Mouse (Mus musculus) lung, postnatal 0 days (tissue): ENCODE results near the gene Crhbp. TPM values are rescaled to one million over a fixed set of nuclear protein-coding genes. Genes with fewer than 3 reads are reported as not detected.
A peak's percentile ranks its signal among the peaks of the same experiment; 100 is the strongest.

Experiments used
- ATAC-seq: fragments of 200-750 bp; cut with Nextera tagmentation; 2 replicates; pipeline ENCODE4 v1.8.0; 2017; ENCODE audit warnings: moderate library complexity
- DNase-seq: peaks from one replicate; pipeline ENCODE4 v3.0.0-alpha.2; 2016; ENCODE audit warnings: low spot score
- H3K27ac ChIP-seq: fragments of 300-500 bp; sonication (generic); 2 replicates; pipeline ENCODE4 v1.5.1; 2014; ENCODE audit warnings: antibody characterized with exemption, mild to moderate bottlenecking, low read length, mixed read lengths
- H3K27me3 ChIP-seq: fragments of 300-500 bp; sonication (generic); replicated peaks from 2 replicates; pipeline ENCODE4 v1.6.1; 2014; ENCODE audit warnings: low read length, mixed read lengths; ENCODE audit not compliant: insufficient read depth
- H3K36me3 ChIP-seq: fragments of 300-500 bp; sonication (generic); 2 replicates; pipeline ENCODE4 v1.6.1; 2014; ENCODE audit warnings: low read length, mixed read lengths; ENCODE audit not compliant: insufficient read depth
- H3K4me1 ChIP-seq: fragments of 300-500 bp; sonication (generic); 2 replicates; pipeline ENCODE4 v1.6.1; 2014; ENCODE audit warnings: antibody characterized with exemption, low read depth, low read length, mixed read lengths; ENCODE audit not compliant: insufficient read depth
- H3K4me2 ChIP-seq: fragments of 300-500 bp; sonication (generic); replicated peaks from 2 replicates; pipeline ENCODE4 v1.6.1; 2014; ENCODE audit warnings: low read depth, mild to moderate bottlenecking, low read length, moderate library complexity, mixed read lengths
- H3K4me3 ChIP-seq: fragments of 300-500 bp; sonication (generic); 2 replicates; pipeline ENCODE4 v1.5.1; 2014; ENCODE audit warnings: low read depth, low read length
- H3K9ac ChIP-seq: fragments of 300-500 bp; sonication (generic); replicated peaks from 2 replicates; pipeline ENCODE4 v1.6.1; 2014; ENCODE audit warnings: low read depth, mild to moderate bottlenecking
- H3K9me3 ChIP-seq: fragments of 300-500 bp; sonication (generic); 2 replicates; pipeline ENCODE4 v1.6.1; 2016; ENCODE audit warnings: low read length, mixed read lengths
- CTCF ChIP-seq: IDR thresholded peaks from 2 replicates; pipeline ENCODE4 v1.5.1; 2016; ENCODE audit warnings: antibody characterized with exemption, mild to moderate bottlenecking
- EP300 ChIP-seq: IDR thresholded peaks from 2 replicates; pipeline ENCODE4 v1.6.1; 2016; ENCODE audit warnings: antibody characterized with exemption, mild to moderate bottlenecking, control low read depth
- WGBS: fragments of 180-500 bp; shearing (Covaris S2); extraction: QIAGEN DNeasy Blood & Tissue Kit; methylation state at CpG from one replicate; pipeline ENCODE4 v1.1.7; 2014; 5-methylcytosine and 5-hydroxymethylcytosine counted together
- polyA plus RNA-seq: library from polyadenylated mRNA; unstranded; fragments of >200 nt; fragmentation: Nextera tagmentation; extraction: Ambion mirVana; gene quantifications from 2 replicates; pipeline ENCODE4 v1.2.1, GENCODE M21; 2015

Crhbp gene
- polyA plus RNA-seq, 1 experiment from 2014 or later: not detected

- no peak for ATAC-seq
- H3K4me2 ChIP-seq: no peak overlapping the region
- TF ChIP-seq CTCF (no peak), EP300 (no peak)
- H3K9ac ChIP-seq: no peak overlapping the region
- H3K27ac ChIP-seq: no peak overlapping the region
- WGBS: 18% methylated on average over 7 of the region's 7 CpGs
- peaks cover 7% of the 10 kb centered on the region; the same call in 1 of the 2 replicates for H3K4me1 ChIP-seq
- H3K4me3 ChIP-seq: no peak overlapping the region
- H3K27me3 ChIP-seq: peaks cover 16% of the 10 kb centered on the region
- no peaks in the 10 kb centered on the region for H3K9me3 ChIP-seq
- H3K36me3 ChIP-seq: no peaks in the 10 kb centered on the region
- no peak for DNase-seq
Measured at GRCm38 (mm10) chr13:95444291-95444690, 433 bp downstream of the Crhbp start.

GRCm38 (mm10) chr13:95443376-95444233 is 1.1 kb downstream of the Crhbp start:
- no peak overlapping the region for H3K9ac ChIP-seq
- H3K36me3 ChIP-seq: no peaks in the 10 kb centered on the region
- peaks cover 7% of the 10 kb centered on the region; the same call in 1 of the 2 replicates for H3K4me1 ChIP-seq
- WGBS: 2% methylated on average over 46 of the region's 46 CpGs
- no peaks in the 10 kb centered on the region for H3K9me3 ChIP-seq
- H3K27ac ChIP-seq: no peak overlapping the region
- H3K4me2 ChIP-seq: peak overlapping the region; percentile 51
- H3K4me3 ChIP-seq: peak overlapping the region; percentile 22
- H3K27me3 ChIP-seq: peaks cover 16% of the 10 kb centered on the region
- TF ChIP-seq EP300 (no peak), CTCF (peak; percentile 53)
- ATAC-seq (peak; percentile 75), DNase-seq (peak; percentile 70)

GRCm38 (mm10) chr13:95442901-95443300 is 1.8 kb downstream of the Crhbp start:
- Histone ChIP-seq H3K9me3 (no peaks in the 10 kb centered on the region), H3K27me3 (peaks cover 16% of the 10 kb centered on the region), H3K4me3 (no peak overlapping the region), H3K27ac (no peak overlapping the region), H3K9ac (no peak overlapping the region), H3K36me3 (no peaks in the 10 kb centered on the region), H3K4me2 (no peak overlapping the region), H3K4me1 (peaks cover 7% of the 10 kb centered on the region; the same call in 1 of the 2 replicates)
- TF ChIP-seq EP300 (no peak), CTCF (no peak)
- no peak for DNase-seq
- ATAC-seq: no peak
- WGBS: 36% methylated on average over 4 of the region's 4 CpGs

GRCm38 (mm10) chr13:95439569-95439968 is 5.2 kb downstream of the Crhbp start:
- no peak overlapping the region for H3K4me3 ChIP-seq
- TF ChIP-seq EP300 (no peak), CTCF (no peak)
- 47% methylated on average over 5 of the region's 5 CpGs for WGBS

GRCm38 (mm10) chr13:95431760-95432159 is 13.0 kb downstream of the Crhbp start:
- TF ChIP-seq EP300: no peak
- TF ChIP-seq CTCF: no peak
- H3K9ac ChIP-seq: no peak overlapping the region
- DNase-seq: peak; percentile 8
- 66% methylated on average over 10 of the region's 10 CpGs for WGBS
- ATAC-seq: 0 out of 2 replicates have a peak, but pooled peaks have one; percentile 16
- H3K4me1 ChIP-seq: no peaks in the 10 kb centered on the region
- no peaks in the 10 kb centered on the region for H3K36me3 ChIP-seq
- H3K27ac ChIP-seq: no peak overlapping the region
- no peak overlapping the region for H3K4me3 ChIP-seq
- no peak overlapping the region for H3K4me2 ChIP-seq
- no peaks in the 10 kb centered on the region for H3K27me3 ChIP-seq
- no peaks in the 10 kb centered on the region for H3K9me3 ChIP-seq

More at GRCm38 (mm10) chr13:95439569-95439968, 5.2 kb downstream of the Crhbp start:
- Histone ChIP-seq H3K4me1 (peaks cover 7% of the 10 kb centered on the region; the same call in 1 of the 2 replicates), H3K9ac (no peak overlapping the region), H3K27ac (no peak overlapping the region), H3K36me3 (no peaks in the 10 kb centered on the region), H3K4me2 (no peak overlapping the region), H3K9me3 (no peaks in the 10 kb centered on the region), H3K27me3 (peaks cover 8% of the 10 kb centered on the region; the same call in 1 of the 2 replicates)
- no peak for DNase-seq
- ATAC-seq: no peak

- TF ChIP-seq EP300 (no peak), CTCF (no peak)
- H3K9ac ChIP-seq: no peak overlapping the region
- H3K36me3 ChIP-seq: no peaks in the 10 kb centered on the region
- WGBS: 83% methylated on average over 3 of the region's 3 CpGs
- no peak overlapping the region for H3K4me2 ChIP-seq
- H3K4me1 ChIP-seq: no peaks in the 10 kb centered on the region
- H3K4me3 ChIP-seq: no peak overlapping the region
- no peaks in the 10 kb centered on the region for H3K9me3 ChIP-seq
- ATAC-seq (no peak), DNase-seq (no peak)
- no peaks in the 10 kb centered on the region for H3K27me3 ChIP-seq
- no peak overlapping the region for H3K27ac ChIP-seq
Measured at GRCm38 (mm10) chr13:95427499-95427898, 17.2 kb downstream of the Crhbp start.
